Mouse (Mus musculus): ENCODE data around the gene Sipa1l1. TPM values are rescaled to one million over a fixed set of nuclear protein-coding genes. Genes with fewer than 3 reads are reported as not detected.
A peak's percentile ranks its signal among the peaks of the same experiment; 100 is the strongest.
"Not testable (repeated sequence)": the region's sequence is repeated elsewhere in the genome, so short reads cannot be mapped to it uniquely, and the experiment has no call there.

Gene Sipa1l1
- total RNA-seq, 1 experiment from 2014 or later, result 41.3 TPM

DNA sequence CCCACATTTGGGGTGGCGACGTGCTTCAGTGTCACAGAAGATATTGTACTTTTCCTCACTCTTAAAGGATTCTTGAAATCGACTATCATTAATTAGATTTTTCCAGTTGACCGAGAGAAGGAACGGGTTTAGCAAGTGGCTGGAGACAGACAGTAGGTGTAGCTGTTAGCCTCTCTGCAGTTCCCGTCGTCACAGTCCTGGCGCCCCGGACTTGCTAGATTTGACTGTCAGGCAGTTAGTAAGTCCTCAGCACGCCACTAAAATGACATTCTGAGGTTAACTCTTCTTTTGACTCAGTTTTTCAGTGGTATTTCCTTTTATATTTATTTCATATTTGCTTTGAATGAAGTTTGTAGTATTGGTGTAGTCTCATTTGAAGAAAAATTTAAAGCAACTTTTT, 2.5 kb downstream of the Sipa1l1 start:
- no peak for ATAC-seq (replicated peaks; ENCODE audit: low read depth, poor library complexity, severe bottlenecking)

- ATAC-seq (replicated peaks; ENCODE audit: low read depth, poor library complexity, severe bottlenecking), result no peak
Measured at GRCm38 (mm10) chr12:82173623-82174022, 4.5 kb downstream of the Sipa1l1 start.

GRCm38 (mm10) chr12:82175709-82176108, 6.6 kb downstream of the Sipa1l1 start:
- peak; percentile 51 for ATAC-seq (replicated peaks; ENCODE audit: low read depth, poor library complexity, severe bottlenecking)

- ATAC-seq (replicated peaks; ENCODE audit: low read depth, poor library complexity, severe bottlenecking), result no peak
Measured at GRCm38 (mm10) chr12:82178636-82179035, 9.5 kb downstream of the Sipa1l1 start.

GRCm38 (mm10) chr12:82179626-82180025, 10.5 kb downstream of the Sipa1l1 start:
- no peak for ATAC-seq (replicated peaks; ENCODE audit: low read depth, poor library complexity, severe bottlenecking)

DNA sequence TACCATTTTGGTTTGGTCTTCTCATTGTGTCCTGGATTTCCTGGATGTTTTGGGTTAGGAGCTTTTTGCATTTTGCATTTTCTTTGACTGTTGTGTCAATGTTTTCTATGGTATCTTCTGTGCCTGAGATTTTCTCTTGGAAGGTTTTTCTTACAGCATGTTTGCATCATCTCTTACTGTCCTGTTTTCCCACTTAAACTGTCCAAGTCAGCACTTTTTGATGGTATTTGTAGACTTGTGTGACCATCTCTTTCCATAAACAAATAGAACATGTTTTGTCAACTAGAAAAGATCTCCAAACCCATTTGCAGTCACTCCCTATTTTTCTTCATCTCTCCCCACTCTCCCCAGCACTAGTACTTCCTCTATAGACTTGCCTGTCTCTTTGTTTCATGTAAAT, 17.0 kb downstream of the Sipa1l1 start:
- not testable (repeated sequence) for ATAC-seq (replicated peaks; ENCODE audit: low read depth, poor library complexity, severe bottlenecking)

DNA sequence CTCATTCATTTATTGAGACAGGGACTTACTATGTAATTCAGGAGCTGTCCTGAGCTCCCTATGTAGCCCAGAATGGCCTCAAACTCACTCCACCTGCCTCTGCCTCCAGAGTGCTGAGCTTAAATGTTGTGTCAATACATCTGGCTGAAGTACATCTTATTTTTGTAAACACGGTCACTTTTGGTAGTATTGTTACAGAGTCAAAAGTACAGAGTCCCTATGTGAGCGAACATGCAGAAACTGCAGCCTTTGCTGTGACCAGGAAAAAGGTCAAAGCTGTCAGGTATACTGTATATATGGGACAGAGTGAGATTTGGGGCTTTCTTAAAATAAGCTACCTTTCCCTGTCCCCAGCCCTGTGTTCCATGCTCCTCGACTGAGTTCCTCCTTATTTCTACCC, 17.6 kb downstream of the Sipa1l1 start:
- ATAC-seq (replicated peaks; ENCODE audit: low read depth, poor library complexity, severe bottlenecking), result no peak

DNA sequence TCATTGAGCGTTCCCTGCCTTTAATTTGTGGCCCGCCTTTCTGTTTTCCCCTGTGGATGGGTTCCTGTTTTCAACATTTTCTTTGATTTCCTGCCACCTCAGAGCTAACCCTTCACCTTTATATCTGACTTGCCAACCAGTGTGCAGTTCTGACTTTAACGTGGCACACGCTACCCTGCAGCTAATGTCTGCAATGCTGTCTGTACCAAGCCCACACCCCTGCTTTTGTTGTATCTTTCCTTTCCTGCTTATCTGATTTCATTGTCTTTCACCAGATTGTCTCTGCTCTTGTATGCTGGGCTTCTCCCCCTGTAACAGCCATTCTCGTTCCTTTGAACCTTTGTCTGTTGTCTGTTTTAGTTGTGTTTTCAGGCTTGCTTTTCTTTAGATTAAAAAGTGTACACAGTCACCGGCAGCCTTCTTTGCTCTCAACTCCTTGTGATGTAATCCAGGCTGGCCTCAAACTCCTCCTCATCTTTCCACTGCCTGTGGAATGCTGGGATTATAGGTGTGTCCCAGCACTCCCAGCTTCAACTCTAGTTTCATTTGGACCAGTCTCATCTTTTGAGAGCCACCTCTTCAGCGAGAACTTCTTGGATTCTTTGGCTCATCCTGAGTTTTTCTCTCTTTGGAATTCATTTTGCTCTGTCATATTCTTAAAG, 18.2 kb downstream of the Sipa1l1 start:
- no peak for ATAC-seq (replicated peaks; ENCODE audit: low read depth, poor library complexity, severe bottlenecking)

- ATAC-seq (replicated peaks; ENCODE audit: low read depth, poor library complexity, severe bottlenecking), result peak; percentile 19; the same call in 1 of the 2 replicates
Measured at GRCm38 (mm10) chr12:82188321-82189075, 19.4 kb downstream of the Sipa1l1 start.

DNA sequence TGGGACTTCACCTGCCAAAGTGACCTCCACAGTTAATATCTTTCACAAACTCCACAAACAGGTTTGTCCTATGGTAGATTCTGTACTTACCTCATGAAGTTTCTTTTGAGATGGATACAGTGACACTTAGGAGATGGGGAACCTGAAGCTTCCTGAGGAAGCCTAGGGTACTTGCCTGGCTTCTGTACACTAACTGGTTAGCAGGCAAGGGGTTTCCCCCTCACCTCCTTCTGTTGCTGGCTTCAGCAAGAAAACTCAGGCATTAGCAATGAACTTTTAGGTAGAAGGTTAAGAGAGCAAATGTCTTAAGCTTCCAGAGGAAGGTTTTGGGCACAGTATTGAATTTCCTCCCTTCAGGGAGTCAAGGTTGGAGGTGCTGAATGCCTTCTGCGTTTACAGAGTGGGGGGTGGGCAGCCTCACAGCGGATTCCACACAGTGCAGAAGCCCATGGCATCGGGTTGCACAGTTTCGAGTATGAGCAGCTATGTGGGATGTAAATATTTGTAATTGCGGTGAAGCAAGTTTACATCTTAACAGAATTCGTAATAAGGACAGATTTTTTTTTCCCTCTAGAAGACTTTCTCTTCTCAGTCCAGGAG, 20.1 kb downstream of the Sipa1l1 start:
- no peak for ATAC-seq (replicated peaks; ENCODE audit: low read depth, poor library complexity, severe bottlenecking)

DNA sequence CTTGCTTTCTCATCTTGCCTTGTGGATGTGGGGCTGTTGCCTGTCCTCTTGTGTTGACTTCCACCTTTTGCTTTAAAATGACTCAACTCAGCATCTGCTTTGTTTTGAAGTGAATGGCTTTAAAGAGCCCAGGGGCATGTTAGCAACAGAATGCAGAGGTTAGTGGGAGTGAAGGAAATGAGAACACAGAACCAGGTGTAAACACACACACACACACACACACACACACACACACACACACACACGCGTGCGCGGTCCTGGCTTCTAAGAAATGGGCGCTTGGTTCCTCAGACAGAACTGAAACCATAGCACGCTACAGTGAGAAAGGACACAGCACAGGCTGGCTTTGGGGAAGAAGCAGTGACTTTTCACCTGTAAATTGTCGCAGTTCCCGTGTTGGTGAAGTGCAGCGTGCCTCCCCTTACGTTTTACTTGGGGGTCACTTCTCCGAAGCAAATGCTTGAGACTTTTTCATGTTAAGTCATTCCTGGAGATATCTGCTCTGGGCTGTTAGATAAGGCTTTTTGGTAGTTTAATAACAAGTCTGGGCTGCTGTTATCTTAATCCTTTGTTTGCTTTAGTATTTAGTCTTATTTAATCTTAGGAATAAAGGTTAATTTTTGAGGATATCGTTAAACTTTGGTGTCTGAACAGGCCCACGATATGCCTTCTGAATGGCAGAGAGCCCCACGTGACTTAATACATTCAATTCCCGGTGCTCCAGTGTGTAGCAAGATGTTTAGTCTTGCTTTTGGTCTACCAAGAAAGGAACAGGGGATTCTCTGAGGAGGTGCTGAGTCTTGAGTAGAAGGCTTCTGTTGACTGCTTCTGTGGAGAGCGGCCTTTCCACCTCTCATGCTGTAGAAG, 20.8 kb downstream of the Sipa1l1 start:
- peak; percentile 35 for ATAC-seq (replicated peaks; ENCODE audit: low read depth, poor library complexity, severe bottlenecking)

DNA sequence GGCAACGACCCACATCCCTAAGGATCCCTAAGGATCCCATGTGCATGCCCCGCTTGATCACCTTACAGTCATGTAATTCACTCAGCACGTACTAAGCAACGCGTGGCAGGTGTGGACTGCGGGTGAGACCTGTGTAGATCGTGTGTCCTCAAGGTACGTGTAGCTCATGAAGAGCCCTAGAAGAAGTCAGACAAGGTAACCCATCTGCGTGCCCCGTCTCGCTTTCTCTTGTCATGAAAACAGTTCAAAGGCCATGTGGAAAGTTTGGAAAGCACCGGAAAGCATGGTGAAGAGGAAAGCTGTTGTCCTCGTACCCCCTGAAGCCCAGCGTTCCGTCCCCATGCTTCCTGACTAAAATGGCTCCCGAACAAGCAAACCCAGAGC, 21.5 kb downstream of the Sipa1l1 start:
- ATAC-seq (replicated peaks; ENCODE audit: low read depth, poor library complexity, severe bottlenecking), result no peak

GRCm38 (mm10) chr12:82191686-82192085, 22.6 kb downstream of the Sipa1l1 start:
- no peak for ATAC-seq (replicated peaks; ENCODE audit: low read depth, poor library complexity, severe bottlenecking)

GRCm38 (mm10) chr12:82192641-82193054, 23.5 kb downstream of the Sipa1l1 start:
- ATAC-seq (replicated peaks; ENCODE audit: low read depth, poor library complexity, severe bottlenecking), result no peak

DNA sequence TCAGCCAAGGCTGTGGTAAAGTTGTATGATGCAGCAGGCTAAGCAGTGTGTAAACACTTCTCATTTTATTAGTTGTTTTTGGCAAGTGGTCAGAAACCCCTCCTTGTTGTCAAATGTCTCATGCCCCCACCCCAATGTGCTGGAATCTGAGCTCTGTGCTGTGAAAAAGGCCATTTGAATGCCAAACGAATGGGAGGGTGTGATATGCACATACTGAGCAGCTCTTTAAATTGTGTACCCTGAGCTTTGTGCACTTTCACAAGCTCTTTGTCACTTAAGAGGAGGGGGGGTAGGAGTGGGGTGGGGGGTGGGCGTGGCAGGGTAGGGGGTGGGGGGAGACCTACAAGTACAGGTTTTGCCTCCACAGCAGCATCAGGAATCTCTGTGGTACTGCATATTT, 24.4 kb downstream of the Sipa1l1 start:
- ATAC-seq (replicated peaks; ENCODE audit: low read depth, poor library complexity, severe bottlenecking), result no peak

GRCm38 (mm10) chr12:82194919-82195318, 25.8 kb downstream of the Sipa1l1 start:
- ATAC-seq (replicated peaks; ENCODE audit: low read depth, poor library complexity, severe bottlenecking), result no peak

- peak; percentile 78 for ATAC-seq (replicated peaks; ENCODE audit: low read depth, poor library complexity, severe bottlenecking)
Measured at GRCm38 (mm10) chr12:82196213-82196612, 27.1 kb downstream of the Sipa1l1 start.

GRCm38 (mm10) chr12:82196615-82197146, 27.6 kb downstream of the Sipa1l1 start:
- peak; percentile 9; the same call in 1 of the 2 replicates for ATAC-seq (replicated peaks; ENCODE audit: low read depth, poor library complexity, severe bottlenecking)

GRCm38 (mm10) chr12:82197207-82197606, 28.1 kb downstream of the Sipa1l1 start:
- no peak for ATAC-seq (replicated peaks; ENCODE audit: low read depth, poor library complexity, severe bottlenecking)

DNA sequence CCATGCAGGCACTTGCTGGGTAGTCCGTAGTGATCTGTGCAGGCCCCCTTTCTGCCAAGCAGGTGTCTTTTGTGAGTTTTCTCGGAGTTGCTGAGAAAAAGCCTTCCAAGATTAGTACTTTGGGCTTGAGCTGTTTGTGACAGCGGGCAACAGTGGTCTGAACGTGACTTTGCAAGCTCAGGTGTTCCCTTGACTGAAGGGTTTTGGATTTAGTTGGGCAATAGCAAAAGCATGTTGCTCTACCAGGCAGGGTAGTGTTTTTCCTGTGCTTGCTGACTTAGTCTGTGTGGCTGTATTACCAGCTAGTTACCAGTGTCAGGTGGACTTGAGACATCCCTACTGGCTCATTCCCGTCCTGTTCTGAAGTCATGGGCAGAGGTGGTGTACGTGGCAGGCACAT, 30.2 kb downstream of the Sipa1l1 start:
- no peak for ATAC-seq (replicated peaks; ENCODE audit: low read depth, poor library complexity, severe bottlenecking)

Measured in common myeloid progenitor, adult 5-6 weeks (primary cell).